Mouse (Mus musculus) bone marrow, adult 2 months (tissue): ENCODE results near the gene Nkrf.

ENCODE experiments used
- CTCF ChIP-seq: fragments of 200-500 bp; IDR thresholded peaks from 2 replicates; pipeline ENCODE4 v1.5.1; 2011; ENCODE audit warnings: low read length, control low read depth; ENCODE audit not compliant: control insufficient read depth, insufficient read depth
- POLR2A ChIP-seq: fragments of 200-500 bp; IDR thresholded peaks from 2 replicates; pipeline ENCODE4 v1.6.1; 2011; ENCODE audit warnings: low read depth, mild to moderate bottlenecking, control low read depth, low read length, borderline replicate concordance; ENCODE audit not compliant: control insufficient read depth

GRCm38 (mm10) chrX:36873765-36874164 is 28.9 kb downstream of the Nkrf start, which contains the start of the genes Ube2a and C330007P06Rik:
- TF ChIP-seq CTCF (no peak), POLR2A (no peak)
